Mouse (Mus musculus): ENCODE measurements around the gene Prep.

Gene Prep

GRCm38 (mm10) chr10:45193330-45194310 is 126.6 kb downstream of the Prep start:
- DNase-seq: no peak

- no peak for DNase-seq
Observed at GRCm38 (mm10) chr10:45194531-45194930, 127.5 kb downstream of the Prep start.

- DNase-seq: no peak
Observed at GRCm38 (mm10) chr10:45204582-45204981, 137.6 kb downstream of the Prep start.

- DNase-seq: no peak
Observed at GRCm38 (mm10) chr10:45210201-45210600, 143.2 kb downstream of the Prep start.

GRCm38 (mm10) chr10:45216676-45217075 is 149.7 kb downstream of the Prep start:
- no peak for DNase-seq

All from cerebellum, adult 9-11 months (tissue).